Mouse (Mus musculus) bone marrow macrophage, adult 2 months (primary cell): ENCODE data around the gene Sdk2. TPM values are rescaled to one million over a fixed set of nuclear protein-coding genes. Genes with fewer than 3 reads are reported as not detected.

ENCODE experiments used
- H3K27ac ChIP-seq: 2 replicates; pipeline ENCODE4 v1.5.1; 2012; ENCODE audit warnings: low read depth, low read length; ENCODE audit not compliant: insufficient read depth
- H3K4me1 ChIP-seq: 2 replicates; pipeline ENCODE4 v1.6.1; 2012; ENCODE audit warnings: low read length; ENCODE audit not compliant: control insufficient read depth, insufficient read depth
- H3K4me3 ChIP-seq: 2 replicates; pipeline ENCODE4 v1.5.1; 2012; ENCODE audit warnings: mild to moderate bottlenecking, low read length, moderate library complexity; ENCODE audit not compliant: insufficient read depth
- CTCF ChIP-seq: IDR thresholded peaks from 2 replicates; pipeline ENCODE4 v1.5.1; 2012; ENCODE audit warnings: low read depth, mild to moderate bottlenecking, low read length, moderate library complexity
- POLR2A ChIP-seq: IDR thresholded peaks from 2 replicates; pipeline ENCODE4 v1.6.1; 2012; ENCODE audit warnings: mild to moderate bottlenecking, low read depth, low read length, borderline replicate concordance
- polyA plus RNA-seq: library from polyadenylated mRNA; stranded (reverse); fragments of >200 nt; gene quantifications from 2 replicates; pipeline ENCODE4 v1.2.4, GENCODE M21; 2012; ENCODE audit not compliant: missing spikeins, insufficient read depth, insufficient read length

Sdk2 gene
- polyA plus RNA-seq, 1 experiment, result not detected

DNA sequence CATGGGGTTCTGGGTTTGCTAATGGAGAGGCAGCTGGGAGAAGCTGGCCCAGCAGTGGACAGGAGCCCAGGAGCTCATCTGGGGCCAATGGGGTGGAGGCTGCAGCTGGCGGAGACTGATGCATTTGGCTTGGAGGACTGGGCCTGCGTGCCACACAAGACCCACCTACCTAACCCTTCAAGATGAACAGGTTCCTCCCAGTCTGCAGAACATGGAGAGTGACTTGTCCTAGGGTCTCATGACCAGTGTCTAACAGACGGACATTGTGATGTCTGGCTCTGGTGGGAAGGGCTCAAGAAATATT, 91.2 kb downstream of the Sdk2 start:
- TF ChIP-seq POLR2A, result no peak
- no peak for TF ChIP-seq CTCF
- Histone ChIP-seq H3K4me1 (no peaks in the 10 kb centered on the region), H3K4me3 (no peak overlapping the region), H3K27ac (no peak overlapping the region)

- no peak for TF ChIP-seq CTCF
- no peak for TF ChIP-seq POLR2A
- Histone ChIP-seq H3K4me1 (no peaks in the 10 kb centered on the region), H3K4me3 (no peak overlapping the region)
Observed at GRCm38 (mm10) chr11:113974876-113975666, 91.8 kb downstream of the Sdk2 start.

DNA sequence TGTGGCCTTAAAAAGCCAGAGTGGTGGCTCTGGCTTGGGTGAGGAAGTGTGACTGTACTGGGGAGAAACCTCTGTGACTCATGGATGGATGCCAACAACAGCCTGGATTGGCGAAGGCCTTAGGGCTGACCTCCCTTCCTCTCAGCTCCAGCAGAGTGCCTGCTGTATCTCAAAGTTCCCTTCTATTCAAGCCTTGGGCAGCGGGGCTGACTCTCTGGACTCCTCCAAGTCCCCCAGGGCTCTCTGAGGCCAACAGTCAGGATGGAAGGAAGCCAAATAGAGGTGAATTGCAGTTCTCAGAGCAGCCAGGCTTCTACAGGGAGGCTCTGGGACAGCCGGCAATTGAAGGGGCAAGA, 94.4 kb downstream of the Sdk2 start:
- TF ChIP-seq POLR2A (no peak), CTCF (no peak)
- Histone ChIP-seq H3K27ac (no peak overlapping the region), H3K4me3 (no peak overlapping the region), H3K4me1 (no peaks in the 10 kb centered on the region)

More at GRCm38 (mm10) chr11:113974876-113975666, 91.8 kb downstream of the Sdk2 start:
- no peak overlapping the region for H3K27ac ChIP-seq

DNA sequence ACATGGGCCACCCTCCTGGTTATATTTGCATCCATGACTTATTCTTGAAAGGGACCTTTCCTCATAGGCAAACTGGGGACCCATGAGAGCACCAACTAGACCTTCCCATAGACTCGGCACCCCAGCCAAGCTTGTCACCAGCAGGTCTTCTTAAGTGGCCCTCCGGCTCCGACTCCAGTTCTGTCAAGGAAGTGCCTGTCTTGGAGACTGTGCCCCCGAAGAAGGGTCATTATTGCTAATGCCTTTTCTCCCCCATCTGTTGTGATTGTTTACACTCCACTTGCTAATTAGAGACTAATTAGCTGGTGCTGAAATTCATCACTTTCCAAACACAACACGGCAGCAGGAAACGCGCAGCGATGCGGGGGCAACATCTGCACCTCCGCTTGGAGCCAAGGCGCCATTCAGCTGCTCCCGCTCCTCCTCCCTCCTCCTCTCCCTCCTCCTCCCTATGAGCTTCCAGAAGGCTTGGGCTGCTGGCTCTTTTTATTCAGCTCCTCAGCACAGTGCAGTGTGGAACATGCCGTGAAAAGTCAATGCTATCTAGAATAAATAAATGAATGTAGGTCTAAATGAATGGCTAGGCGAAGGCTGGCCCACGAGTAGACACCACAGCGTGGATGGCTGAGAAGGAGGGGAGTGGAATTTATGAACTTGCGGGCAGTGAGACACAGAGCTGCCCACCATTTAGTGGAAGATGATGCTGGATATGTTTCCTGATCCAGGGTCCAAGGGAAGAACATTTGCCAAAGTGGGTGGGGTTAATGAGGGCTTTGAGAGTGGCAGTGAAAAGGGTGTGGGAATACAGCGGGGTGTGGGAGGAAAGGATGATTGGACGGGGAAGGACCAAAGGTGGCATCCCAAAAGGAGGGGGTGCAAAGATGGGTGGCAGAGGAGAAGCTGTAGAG, 95.0 kb downstream of the Sdk2 start:
- H3K4me3 ChIP-seq, result no peak overlapping the region
- TF ChIP-seq POLR2A (no peak), CTCF (no peak)
- H3K27ac ChIP-seq, result no peak overlapping the region
- no peaks in the 10 kb centered on the region for H3K4me1 ChIP-seq

- H3K27ac ChIP-seq, result no peak overlapping the region
- no peak overlapping the region for H3K4me3 ChIP-seq
- H3K4me1 ChIP-seq, result no peaks in the 10 kb centered on the region
- TF ChIP-seq POLR2A (no peak), CTCF (no peak)
Observed at GRCm38 (mm10) chr11:113970026-113970425, 96.8 kb downstream of the Sdk2 start.

DNA sequence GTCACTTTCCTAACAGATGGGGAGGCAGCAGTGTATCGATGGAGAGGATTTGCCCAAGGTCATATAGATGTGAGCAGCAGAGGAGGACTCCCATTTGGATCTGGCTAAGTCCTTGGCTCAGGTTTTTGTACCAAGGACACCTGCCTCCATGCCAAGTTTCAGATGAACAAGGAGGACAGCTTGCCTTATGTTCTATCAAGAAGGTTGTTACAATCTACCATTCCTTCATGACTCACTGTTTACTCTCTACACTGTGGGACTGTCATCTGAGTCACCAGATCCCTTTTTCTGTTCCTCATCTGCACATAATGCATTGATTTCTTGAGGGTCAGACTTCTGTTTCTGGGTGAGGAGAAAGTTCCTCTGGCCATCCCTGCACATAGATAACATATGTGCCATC, 101.6 kb downstream of the Sdk2 start:
- TF ChIP-seq POLR2A (no peak), CTCF (no peak)
- Histone ChIP-seq H3K4me1 (no peaks in the 10 kb centered on the region), H3K4me3 (no peak overlapping the region), H3K27ac (no peak overlapping the region)

DNA sequence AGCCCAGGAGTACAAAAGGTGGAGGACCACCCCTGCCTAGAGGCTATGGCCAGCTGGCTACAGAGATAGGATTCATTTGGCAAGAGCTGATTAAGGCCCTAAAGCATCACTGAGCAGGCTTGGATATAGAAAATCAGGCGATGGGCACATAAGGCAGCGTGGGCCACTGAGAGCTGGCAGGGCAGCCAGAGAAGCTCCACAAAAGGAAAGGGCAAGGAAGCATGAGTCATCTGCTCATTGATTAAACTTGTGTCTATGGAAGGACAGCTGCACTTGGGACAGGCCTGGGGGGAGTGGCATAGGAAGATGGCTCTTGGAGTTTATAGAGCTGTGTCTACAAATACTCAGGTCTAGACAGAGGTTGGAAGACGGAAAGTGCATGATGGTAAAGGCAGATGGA, 104.1 kb downstream of the Sdk2 start:
- H3K4me3 ChIP-seq, result no peak overlapping the region
- H3K4me1 ChIP-seq, result no peaks in the 10 kb centered on the region
- no peak overlapping the region for H3K27ac ChIP-seq
- no peak for TF ChIP-seq CTCF
- no peak for TF ChIP-seq POLR2A

DNA sequence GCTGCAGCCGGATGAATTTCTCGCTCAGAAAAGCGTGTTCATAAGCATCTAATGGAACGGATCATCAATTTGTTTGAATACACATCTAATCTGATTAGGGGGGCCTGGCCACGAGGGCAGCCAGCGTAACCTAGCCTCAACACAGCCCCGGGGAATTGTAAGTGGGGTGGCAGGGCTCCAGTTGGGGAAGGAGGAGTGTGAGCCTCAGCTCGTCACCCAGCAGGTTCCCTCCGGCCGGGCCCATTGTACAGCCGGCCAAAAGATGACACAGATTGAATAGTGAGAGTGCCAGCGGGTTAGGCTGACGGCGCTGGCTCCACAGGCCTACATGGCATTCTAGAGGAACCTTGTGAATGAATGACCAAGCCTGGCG, 115.2 kb downstream of the Sdk2 start:
- TF ChIP-seq CTCF, result no peak
- no peak overlapping the region for H3K27ac ChIP-seq
- no peak overlapping the region for H3K4me3 ChIP-seq
- H3K4me1 ChIP-seq, result no peaks in the 10 kb centered on the region

- Histone ChIP-seq H3K27ac (no peak overlapping the region), H3K4me3 (no peak overlapping the region), H3K4me1 (no peaks in the 10 kb centered on the region)
- TF ChIP-seq CTCF, result no peak
Observed at GRCm38 (mm10) chr11:113950904-113951615, 115.8 kb downstream of the Sdk2 start.

DNA sequence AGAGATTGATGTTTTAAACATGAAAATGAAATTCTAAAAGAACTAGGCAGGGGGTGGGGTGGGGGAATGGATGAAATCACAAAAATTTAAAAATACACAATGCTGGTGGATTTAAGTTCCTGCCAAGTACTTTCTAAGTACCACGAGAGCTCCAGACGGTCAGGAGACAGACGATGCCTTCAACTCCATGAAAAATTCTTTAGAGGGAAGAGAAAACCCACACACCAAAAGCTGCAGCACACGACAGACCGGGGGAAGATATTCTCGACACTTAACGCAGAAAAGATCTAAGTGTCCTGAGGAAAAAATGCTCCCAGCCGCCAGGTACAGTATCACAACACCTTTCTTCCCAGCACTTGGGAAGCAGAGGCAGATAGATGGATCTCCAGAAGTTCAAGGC, 118.2 kb downstream of the Sdk2 start:
- Histone ChIP-seq H3K4me1 (no peaks in the 10 kb centered on the region), H3K27ac (no peak overlapping the region), H3K4me3 (no peak overlapping the region)
- TF ChIP-seq CTCF (no peak), POLR2A (no peak)
